Mouse (Mus musculus) CD4-positive, CD25-positive, alpha-beta regulatory T cell, adult 9 weeks (primary cell): ENCODE measurements around the gene Ptbp3. TPM values are rescaled to one million over a fixed set of nuclear protein-coding genes. Genes with fewer than 3 reads are reported as not detected.

ENCODE experiments used
- polyA plus RNA-seq: library from polyadenylated mRNA; unstranded; fragments of 100-300 nt; shearing (Covaris generic); gene quantifications from one replicate; pipeline ENCODE4 v1.2.1, GENCODE M21; 2017

The Ptbp3 gene
- polyA plus RNA-seq, result 171 TPM

DNA sequence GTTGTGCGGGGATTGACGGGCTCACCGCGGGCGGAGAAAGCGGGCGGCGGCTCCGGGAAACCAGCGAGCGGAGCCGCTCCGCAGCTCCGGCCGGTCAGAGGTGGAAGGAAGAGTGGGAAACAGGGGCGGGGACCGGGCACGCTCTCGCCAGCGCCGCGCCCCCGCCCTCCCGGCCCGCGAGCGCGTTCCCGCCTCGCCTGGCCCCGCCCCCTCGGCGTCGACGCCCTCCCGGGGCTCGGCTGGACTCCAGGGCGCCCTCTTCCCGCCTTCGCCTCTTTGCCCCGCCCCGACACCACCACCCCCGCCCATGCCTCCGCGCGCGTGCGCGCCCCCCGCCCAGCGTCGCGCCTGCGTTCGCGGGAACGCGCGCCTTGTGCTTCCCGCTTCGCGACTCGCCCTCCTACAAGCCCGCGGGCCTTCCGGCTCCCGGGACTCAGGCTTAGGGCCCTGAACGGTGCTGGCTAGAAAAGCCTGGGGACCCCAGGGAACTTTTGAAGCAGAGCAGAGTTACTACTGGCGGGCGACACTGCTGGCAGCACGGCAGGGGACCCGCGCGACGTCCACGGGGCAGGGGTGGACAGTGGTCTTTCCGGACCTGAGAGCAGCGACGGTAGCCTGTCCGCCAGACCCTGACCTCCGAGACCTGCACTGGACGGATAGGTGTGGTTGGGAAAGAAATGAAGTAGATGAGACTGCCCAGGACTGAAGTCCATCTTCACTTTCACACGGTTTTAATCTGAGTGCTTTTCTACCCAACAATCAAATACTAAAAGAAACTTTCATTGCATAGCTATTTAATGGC lies at the start of gene Ptbp3:
Gene Ptbp3 (minus strand): TSS at position 190 of the 802 bp plus-strand sequence.

GRCm38 (mm10) chr4:59581314-59582185 lies 32.4 kb upstream of the Ptbp3 start, which contains the start of gene Hsdl2:
Hsdl2 (plus strand) TSS chr4:59581563.

DNA sequence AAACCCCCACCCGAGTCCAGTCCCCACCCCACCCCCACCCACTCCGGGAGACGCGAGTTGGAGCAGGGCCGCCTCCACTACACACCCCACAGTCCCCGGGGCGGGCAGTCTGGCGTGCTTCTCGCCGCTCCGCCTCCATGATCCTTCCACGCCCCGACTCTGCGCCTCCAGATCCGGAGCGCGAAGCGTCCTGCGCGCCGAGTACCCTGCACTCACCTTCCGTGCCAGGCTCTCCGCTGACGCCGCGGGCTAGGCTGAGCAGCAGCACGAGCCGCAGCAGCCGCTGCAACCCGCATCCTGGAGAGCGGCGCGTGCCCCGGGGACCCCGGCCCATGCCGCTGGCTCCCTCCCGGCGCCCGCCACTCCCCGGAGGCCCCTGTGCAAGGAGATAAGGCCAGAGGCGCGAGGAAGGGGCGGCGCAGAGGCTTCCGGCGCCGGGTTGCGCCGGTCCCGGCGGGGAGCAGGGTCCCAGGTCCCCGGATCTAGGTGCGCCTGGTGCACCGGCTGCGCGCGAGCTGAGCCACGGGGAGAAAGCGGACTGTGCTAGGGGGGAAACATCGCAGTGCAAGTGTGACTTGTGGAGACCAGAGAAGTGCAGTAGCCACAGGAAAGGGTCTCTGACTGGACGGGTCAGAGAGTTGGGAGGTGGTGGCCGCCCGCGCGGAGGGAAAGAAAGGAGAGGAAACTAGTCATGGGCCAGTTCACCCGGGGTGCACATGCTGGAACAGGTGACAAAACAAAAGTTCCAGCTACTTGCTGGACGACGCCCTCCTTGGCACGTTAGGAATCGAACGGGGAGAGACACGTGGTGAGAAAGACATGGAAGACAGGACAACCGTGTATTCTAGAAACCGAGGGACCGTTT lies 110.9 kb downstream of the Ptbp3 start, which contains the start of gene Susd1:
Gene Susd1 (minus strand): TSS at position 644 of the 865 bp plus-strand sequence.

Other genes starting within 250 kb of the Ptbp3 start
- gene Susd1, start 110.7 kb downstream of the Ptbp3 start, polyA plus RNA-seq, result 7.5 TPM
- gene Hsdl2, start 32.2 kb upstream of the Ptbp3 start, polyA plus RNA-seq, result 52.5 TPM
- gene E130308A19Rik, start 76.8 kb upstream of the Ptbp3 start, polyA plus RNA-seq, result 6.1 TPM